Mouse (Mus musculus) lung, postnatal 36 days (tissue): Measurements from ENCODE around the gene Asphd2.

Source experiments
- DNase-seq: peaks from one replicate; pipeline ENCODE4 v3.0.0; 2022; ENCODE audit warnings: mixed read lengths

Asphd2 gene

DNA sequence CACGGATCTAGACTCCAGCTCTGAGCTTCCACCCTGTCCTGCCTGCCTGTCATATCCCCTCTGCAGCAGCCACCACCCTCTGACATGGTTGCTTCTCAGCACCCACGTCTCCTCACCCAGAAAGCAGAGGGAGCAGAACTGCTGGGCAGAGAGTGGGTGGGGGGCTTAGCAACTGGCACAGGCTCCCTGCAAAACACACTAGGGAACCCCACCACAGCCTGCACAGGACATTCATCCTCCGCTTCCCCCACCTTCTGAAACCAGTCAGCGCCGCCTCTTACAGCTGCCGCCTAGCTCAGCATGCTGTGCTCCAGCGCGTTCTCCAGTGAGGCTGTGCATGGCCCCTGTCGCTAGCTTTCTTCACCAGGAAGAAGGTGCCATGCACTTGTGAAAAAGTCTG, 5.3 kb downstream of the Asphd2 start:
- no peak for DNase-seq

DNA sequence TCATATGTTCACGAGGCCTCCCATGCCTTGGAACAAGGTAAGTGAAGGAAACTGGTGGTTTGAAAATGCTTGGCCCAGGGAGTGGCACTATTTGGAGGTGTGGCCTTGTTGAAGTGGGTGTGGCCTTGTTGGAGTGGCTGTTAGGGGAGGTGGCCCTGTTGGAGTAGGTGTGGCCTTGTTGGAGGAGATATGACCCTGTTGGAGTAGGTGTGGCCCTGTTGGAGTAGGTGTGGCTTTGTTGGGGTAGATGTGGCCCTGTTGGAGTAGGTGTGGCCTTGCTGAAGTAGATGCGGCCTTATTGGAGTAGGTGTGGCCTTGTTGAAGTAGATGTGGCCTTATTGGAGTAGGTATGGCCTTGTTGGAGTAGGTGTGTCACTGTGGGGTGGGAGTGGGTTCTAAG, 8.7 kb downstream of the Asphd2 start:
- no peak for DNase-seq

DNA sequence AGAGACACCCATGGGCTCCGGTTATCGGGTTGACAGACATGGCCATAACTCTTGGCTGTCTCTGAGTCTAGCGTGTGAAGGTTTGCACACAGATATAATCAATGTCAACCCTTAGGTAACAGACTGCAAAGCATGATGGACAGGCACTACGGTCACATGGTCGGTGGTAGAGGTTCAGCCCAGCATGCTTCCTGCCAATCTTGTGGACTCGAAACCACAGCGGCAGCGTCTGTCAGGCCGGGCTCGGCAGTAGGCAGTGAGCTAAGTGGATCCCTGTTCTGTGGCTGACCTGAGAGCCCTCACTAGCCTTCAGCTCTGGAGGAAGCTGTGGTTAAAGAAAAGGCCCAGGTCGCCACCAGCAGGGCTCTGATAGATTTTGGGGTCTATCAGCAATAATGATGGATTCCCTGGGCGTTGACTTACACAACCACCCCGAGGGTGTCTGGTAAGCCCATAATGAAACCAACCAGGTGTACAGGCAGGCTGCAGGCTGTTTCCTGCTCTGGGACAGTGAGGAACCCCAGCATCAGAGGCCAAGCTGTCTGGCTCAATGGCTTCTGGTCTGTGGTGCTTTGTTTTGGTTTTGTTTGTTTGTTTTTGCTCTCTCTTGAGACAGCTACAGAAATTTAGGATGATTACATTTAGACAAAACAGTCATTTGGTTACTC, 9.7 kb downstream of the Asphd2 start:
- no peak for DNase-seq

DNA sequence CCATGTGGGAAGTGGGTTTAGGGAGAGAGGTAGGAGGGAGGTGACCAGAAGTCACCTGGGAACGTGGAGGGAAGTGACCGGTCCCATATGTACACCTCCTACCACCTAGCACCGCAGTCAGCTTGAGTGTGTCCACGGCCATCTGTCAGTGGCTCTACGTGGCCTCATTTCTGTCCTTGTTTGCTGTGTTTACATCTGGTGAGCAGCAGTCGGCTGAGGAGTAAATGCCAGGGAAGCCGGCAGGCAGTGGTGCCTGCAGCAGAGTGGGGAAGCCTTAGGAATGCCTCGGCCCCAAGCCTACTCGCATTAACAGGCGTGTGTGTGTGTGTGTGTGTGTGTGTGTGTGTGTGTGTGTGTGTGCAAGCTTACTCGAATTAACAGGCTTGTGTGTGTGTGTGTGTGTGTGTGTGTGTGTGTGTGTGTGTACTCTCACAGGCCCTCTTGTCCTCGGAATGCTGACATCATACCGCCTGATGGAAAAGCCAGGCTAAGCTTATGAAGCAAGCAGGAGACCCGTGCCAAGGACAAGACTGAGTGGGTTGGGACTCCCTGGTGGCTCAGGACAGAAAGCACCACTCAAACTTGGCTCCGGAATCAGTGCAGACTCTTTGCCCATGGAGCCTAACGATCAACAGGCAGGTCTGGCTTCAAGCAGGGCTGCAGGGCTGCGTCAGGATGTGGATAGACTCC, 11.9 kb downstream of the Asphd2 start:
- peak; percentile 50 for DNase-seq

DNA sequence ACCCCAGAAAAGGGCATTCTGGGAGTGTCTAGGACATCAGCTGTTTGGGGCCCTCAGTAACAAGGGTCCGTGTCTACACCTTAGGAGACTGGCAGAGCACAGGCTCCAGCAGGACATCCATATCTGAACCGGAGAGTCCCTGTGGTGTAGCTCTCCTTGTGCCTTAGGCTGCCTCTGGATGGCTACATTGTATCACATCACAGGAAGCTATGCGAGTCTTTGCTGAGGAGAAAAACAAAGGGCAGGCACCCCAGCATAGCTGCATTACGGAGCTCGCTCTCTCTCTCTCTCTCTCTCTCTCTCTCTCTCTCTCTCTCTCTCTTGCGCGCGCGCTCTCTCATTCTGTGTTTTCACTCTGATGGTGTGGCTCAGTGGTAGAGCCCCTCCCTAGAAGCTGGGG, 12.6 kb downstream of the Asphd2 start:
- DNase-seq: no peak

DNA sequence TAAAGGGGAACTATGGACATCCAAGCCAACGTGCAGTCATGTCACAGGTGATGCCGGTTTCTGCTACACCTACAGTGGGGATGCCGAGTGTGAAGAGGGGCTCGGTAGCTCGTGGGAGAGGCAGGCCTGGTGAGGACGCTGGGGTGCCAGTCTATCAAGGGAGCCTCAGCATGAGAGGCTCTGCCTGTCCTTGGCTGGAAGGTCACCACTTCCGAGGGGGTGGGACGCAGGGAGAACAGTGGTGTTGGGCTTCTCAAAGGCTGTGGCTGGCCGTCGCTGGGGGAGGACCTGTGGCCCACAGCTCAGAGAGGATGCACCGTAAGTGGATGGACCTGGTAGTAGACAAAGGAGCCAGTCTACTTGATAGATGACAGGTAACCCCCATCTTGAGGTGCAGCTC, 13.5 kb downstream of the Asphd2 start:
- no peak for DNase-seq

DNA sequence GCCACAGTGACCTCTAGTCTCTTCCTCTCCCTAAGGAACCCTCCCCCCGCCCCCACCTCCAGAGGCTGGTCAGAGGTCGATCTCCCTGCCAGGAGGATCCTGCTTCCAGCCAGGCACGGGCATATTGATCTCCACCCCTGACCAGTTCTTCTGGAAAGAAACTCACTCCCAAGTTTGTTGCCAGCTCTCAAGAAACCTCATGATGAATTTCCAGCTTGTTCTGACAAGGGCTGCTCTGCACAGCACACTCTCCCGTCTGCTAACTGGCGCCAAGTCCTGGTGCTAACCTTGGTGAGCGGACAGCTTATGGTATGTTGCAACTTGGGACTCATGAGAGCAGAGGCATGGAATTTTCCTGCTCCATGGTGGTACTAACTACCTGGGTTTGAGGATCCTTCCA, 15.9 kb downstream of the Asphd2 start:
- no peak for DNase-seq

DNA sequence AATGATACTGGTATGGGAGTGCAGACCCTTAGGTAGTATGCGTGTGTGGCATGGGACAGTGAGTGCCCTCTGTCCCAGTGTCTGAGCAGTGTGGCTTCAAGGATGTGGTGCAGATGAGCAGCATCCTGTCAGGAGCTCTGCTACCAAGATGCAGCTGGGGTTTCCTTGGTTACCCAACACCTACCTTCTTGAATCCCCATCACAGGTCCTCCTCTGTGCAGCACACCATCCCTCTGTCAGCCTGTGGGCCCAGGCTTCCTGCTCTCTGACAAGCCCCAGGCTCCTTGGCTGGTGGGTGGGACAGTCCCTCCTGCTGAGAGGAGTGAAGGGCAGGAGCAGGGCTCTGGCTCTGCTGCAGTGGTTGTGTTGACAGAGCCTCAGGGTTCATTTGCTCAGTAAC, 17.3 kb downstream of the Asphd2 start:
- no peak for DNase-seq

DNA sequence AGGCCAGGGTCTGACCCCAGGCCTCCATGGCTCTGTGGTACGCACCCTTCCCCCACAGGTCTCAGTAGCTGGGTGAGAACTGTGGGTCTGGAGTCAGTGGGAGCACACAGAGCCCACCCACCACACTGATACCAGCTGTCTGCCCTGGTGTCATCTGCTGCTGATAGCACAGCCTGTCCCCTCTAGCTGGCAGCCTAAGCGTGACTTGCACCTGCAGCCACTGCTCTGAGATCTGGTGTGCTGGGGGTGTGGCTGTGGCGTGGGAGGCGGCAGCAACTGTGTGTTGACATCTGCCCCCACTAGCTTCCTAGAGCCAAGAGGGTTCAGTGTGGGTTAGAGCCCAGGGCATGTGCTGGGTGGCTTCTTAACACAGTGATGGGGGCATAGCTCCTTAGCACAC, 18.6 kb downstream of the Asphd2 start:
- no peak for DNase-seq

DNA sequence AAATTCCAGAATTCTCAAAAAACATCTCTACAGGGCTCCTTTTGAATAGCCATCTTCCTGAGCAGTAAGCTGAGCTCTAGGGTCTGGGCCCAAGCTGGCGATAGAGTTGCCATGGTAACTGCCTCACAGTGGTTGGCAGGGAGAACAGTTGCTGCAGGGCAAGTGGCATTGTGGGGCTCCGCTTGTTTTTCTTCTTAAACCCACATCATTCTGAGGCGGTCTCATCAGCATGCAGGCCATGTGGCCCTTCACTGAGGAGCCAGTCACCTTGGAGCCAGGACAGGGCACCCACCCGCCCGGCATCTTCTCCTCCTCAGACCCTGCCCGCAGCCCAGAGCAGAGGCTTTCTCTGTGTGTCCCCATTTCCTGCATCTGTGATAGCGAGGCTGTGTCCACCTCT, 22.7 kb downstream of the Asphd2 start:
- DNase-seq: no peak

DNA sequence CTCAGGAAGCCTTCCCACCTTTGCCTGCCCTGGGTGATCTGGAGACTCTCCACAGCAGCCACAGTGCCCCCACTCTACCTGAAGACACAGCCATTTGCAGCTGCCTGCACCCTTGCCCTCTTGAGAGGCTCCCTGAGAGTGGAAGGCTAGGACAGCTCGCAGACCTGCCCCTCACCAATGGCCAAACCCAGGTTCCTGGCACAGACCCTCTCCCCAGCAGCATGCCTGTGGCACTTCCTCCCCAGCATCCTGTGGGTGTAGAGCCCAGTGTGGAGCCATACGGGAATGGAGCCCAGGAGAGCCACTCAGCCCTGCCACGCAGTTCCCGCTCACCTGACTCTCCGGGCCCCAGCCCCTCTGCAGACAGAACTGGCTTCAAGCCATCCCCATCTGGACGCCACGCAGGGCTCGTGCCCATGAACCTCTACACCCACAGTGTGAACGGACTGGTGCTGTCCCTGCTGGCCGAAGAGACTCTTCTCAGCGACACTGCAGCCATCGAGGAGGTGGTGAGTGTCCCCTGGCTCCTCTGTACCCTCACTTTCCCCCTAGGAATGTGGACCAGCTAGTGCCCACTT, 24.3 kb downstream of the Asphd2 start:
- no peak for DNase-seq

DNA sequence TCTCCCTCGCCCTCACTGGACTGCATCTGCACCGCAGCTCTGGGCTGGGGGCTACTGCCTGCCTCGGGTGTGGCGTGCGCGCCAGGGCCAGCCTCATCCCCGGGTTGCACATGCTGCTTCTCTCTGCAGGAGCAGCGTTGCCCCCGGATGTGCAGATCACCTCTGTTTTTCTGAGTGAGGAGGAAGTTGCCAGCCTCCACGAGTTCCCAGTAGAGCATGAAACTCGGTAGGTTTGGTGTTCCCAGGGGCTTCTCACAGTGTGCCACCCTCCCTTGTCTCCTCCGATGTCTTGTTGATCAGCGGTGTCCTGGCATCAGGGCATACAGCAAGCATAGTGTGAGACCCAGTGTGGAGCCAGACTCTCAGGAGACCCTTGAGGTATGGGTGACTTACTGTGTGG, 25.3 kb downstream of the Asphd2 start:
- DNase-seq: no peak

DNA sequence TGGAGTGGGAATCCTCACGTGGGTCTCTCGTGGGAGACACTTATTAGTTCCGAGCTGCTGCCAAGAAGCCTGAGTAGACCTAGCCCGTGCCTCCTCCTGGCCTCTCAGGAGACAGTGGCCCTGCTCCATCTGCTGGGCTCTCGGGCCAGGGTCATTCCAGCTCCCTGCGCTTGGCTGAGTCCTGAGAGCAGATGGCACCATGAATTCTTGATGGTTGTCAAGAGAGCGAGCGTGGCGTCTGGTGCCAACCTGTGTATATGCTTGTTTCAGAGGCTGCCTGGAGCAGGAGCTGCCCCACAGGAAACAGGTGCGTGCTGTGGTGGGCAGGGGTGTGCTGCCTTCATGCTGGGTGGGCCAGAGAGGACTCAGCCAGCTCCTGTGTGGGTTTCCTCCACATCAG, 26.0 kb downstream of the Asphd2 start:
- DNase-seq: no peak

DNA sequence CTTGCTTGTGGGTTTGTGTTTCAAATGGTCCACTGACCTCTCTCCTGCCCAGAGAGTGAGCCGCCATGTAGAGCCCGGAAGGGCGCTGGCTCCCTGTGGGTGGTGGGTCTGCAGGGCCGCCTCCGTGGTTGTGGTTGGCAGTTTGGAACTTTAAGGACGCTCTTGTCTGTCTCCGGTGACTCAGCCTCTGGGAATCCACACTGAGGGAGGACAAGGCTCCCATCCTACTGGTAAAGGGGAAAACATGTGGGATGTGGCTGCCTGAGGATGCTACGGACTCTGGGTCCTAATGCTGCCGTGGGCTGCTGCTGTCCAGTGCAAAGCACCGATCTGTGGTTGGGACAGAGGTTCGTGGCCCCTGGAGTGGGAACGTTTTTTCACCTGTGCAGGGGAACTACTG, 26.7 kb downstream of the Asphd2 start:
- no peak for DNase-seq

DNA sequence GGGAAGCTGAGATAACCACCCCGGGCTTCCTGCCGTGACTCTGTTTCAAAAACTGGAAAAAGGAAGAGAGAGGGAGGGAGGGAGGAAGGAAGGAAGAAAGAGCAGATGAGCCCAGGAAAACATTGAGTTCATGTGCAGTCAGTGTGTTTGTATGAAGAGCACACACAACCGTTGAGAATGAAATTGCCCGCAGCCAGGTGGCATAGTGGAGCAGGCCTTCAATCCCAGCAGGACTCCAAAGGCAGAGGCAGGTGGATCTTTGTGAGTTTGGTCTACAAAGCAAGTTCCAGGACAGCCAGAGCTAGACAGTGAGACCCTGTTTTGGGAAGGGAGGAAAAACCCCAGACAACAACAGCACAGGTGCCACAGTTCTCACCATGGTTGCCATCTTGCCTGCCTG, 27.3 kb downstream of the Asphd2 start:
- DNase-seq: no peak

DNA sequence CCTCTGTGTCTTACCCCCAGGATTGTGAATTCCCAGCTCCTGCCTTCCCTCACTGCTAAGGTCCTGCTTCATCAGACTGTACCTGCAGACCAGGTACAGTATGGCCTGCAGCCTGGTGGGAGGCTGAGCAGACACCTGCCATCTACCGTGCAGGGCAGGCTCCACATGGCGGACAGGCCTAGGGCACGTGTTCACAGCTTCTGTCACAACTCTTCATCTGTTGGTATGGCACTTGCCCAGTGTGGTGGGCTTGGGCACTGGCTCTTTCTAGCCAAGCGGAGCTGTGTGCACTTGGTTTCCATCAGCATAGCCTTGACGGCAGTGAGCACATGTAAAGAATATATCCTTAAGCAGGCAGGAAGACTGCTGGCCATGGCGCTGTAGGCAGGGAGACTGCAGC, 27.8 kb downstream of the Asphd2 start:
- no peak for DNase-seq

DNA sequence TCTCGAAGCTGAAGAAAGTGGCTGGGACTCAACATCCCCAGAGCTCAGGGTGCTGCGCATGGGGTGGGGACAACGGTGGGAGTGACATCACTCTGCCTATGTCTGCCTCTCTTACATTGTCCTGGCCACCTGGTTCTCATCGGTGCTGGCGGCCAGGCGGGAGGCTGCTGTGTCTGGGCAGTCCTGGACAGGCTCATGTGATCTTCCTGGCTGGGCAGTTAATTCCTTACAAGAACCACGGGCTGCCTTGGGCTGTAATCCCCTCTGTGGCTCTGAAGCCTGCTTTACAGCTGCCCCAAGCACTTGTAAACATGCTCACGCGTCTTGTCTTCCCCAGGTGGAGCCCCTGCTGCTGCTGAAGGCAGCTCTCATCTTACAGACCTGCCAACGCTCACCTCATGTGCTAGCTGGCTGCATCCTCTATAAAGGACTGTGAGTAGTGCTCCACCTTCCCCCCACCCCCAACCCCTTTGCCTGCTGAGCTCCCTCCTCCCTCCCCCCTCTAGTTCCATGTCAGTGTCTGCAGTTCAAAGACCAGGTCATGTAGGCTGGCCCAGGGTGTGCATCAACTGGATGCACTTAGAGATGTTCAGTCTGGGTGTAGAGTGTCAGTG, 30.4 kb downstream of the Asphd2 start:
- DNase-seq: no peak

DNA sequence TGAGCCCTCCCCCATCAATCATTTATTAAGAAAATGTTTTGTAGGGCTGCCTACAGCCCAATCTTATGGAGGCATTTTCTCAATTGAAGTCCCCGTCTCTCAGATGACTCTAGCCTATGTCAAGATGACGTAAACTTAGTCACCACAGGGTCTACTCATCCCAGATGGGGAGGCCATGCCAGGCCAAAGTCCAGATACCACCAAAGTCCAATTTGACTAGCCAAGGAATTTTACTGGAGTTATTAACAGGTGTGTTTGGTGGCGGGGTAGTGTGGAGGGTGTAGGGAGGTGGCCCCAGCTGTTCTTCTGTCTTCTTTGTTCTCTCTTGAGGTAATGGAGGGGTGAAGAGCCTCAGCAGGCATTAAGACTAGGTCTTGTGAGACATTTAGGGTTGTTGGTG, 34.6 kb downstream of the Asphd2 start:
- DNase-seq: no peak

DNA sequence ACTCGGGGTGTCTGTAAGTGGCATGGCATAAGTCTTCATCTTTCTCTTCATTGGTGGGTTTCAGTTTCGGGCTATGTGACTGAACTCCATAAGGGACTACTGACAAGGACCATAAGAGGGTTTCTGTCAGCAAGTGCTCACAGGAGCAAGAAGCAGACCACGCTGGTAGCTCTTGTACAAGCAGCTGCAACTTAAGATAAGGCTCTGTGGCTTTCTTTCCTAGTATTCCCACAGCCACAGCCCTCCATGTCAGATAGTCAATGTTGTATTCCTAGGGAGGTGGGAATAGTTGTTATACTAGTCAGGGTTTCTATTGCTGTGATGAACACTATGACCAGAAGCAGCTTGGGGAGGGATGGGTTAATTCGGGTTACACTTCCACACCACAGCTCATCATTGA, 35.1 kb downstream of the Asphd2 start:
- DNase-seq: no peak

DNA sequence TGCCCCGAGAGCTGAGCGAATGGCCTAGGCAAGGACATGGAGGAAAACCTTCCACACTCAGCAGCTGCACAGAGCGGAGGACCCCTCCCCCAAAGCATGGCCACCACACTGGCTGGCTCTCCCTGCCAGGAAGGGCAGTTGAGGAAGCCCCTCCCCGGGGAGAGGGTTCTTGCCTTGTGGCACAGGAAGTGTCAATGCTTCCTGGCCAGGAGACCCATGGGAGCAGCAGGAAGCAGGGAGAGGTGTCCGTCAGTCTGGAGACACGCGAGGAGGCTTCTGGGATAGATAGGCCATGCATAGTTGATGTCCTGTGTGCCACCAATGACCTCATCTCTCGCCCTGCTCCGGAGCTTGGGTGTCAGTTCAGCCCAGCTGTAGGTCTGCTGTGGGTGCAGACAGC, 38.3 kb downstream of the Asphd2 start:
- peak; percentile 53 for DNase-seq

DNA sequence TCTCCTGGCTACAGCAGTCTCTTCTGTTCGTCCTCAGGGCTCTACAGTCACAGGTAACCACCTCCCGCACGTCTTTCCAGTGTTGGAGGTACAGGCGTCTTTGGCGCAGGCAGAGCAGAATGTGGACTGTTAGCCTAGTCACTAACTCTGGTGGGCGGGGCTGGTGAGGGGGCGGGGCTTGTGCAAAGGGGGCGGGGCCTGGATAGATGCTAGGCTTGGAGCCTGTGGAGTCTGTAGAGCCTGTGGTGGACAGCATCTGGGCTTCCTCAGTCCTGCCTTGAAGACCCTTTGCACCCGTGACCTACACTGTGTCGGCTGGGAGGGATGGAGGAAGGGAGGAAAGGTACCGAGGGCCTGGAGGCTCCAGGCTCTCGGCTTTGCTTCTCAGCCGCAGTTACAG, 38.8 kb downstream of the Asphd2 start, which contains the start of gene Gm6583:
Gene Gm6583 (minus strand): TSS at position 124 of the 400 bp plus-strand sequence.
- DNase-seq: no peak

DNA sequence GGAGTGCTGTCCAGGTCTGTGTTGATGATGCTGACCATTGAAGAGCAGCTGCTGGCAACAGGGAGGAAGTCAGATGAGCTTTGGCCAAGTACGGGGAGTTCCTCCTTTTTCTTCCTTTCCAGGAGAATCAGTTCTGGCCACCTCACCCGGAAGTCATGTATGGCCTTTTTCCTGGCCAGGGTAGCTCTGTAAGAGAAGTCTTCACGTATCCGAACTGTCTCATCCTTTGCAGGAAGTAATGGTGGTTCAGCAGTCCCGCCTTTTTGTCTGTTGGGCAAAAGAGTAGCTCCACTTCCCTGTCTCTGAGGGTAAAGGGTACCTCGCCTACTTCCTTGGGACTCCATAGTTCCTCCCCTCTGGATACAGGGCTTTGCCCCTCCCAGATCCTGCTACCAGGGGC, 39.2 kb downstream of the Asphd2 start:
- DNase-seq: peak; percentile 24

DNA sequence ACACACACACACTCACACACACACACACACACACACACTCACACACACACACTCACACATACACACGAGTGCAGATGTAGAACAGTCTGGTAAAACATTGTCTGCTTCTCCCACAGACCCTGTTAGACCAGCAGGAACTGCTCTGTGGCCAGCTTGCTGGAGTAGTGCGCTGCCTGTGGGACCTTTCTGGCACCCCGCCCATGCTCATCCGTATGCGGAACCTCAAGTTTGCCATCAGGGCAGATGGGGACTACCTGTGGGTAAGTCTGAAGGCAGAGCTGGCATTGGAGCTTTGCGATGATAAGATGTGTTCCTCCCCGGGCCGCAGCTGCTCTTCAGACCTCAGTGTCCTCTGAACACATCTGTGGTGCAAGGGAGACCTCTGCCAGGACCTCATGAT, 45.5 kb downstream of the Asphd2 start:
- DNase-seq: no peak
